Mouse (Mus musculus) ES-E14 (cell line): ENCODE data around the gene Klk10. TPM values are rescaled to one million over a fixed set of nuclear protein-coding genes. Genes with fewer than 3 reads are reported as not detected.

ENCODE experiments used
- DNase-seq: peaks from one replicate; pipeline ENCODE4 v3.0.0-alpha.2; 2013; ENCODE audit warnings: low read depth, low spot score
- H3K27ac ChIP-seq: 2 replicates; pipeline ENCODE4 v1.5.1; 2012; ENCODE audit warnings: low read depth, mild to moderate bottlenecking, low read length, moderate library complexity, mixed read lengths; ENCODE audit not compliant: poor library complexity, insufficient read depth, severe bottlenecking
- H3K36me3 ChIP-seq: 2 replicates; pipeline ENCODE4 v1.6.1; 2012; ENCODE audit warnings: mild to moderate bottlenecking, low read length, moderate library complexity, mixed read lengths; ENCODE audit not compliant: control insufficient read depth, poor library complexity, insufficient read depth, severe bottlenecking
- H3K4me1 ChIP-seq, 2 experiments: fragments of 150-350 bp in 1 of 2; sonication (generic) in 1 of 2; 2 replicates each; pipeline ENCODE4 v1.6.1; 2012; ENCODE audit warnings: low read length in 2 of 2, mild to moderate bottlenecking in 1 of 2, mixed read lengths in 1 of 2; ENCODE audit not compliant: control insufficient read depth in 2 of 2, insufficient read depth in 2 of 2, poor library complexity in 1 of 2
- H3K4me3 ChIP-seq, 2 experiments: fragments of 150-350 bp in 1 of 2; sonication (generic) in 1 of 2; 2 replicates each; pipeline ENCODE4 v1.5.1; 2012; ENCODE audit warnings: low read length in 2 of 2, low read depth in 1 of 2, mild to moderate bottlenecking in 1 of 2, mixed read lengths in 1 of 2; ENCODE audit not compliant: insufficient read depth in 1 of 2, poor library complexity in 1 of 2, severe bottlenecking in 1 of 2
- H3K9ac ChIP-seq: 2 replicates; pipeline ENCODE4 v1.6.1; 2012; ENCODE audit warnings: low read depth, mild to moderate bottlenecking, low read length, mixed read lengths; ENCODE audit not compliant: poor library complexity, insufficient read depth, severe bottlenecking
- H3K9me3 ChIP-seq: fragments of 150-350 bp; sonication (generic); 2 replicates; pipeline ENCODE4 v1.6.1; 2012; ENCODE audit warnings: low read depth, mild to moderate bottlenecking, low read length; ENCODE audit not compliant: control insufficient read depth, insufficient read depth
- CHD2 ChIP-seq: IDR thresholded peaks from 2 replicates; pipeline ENCODE4 v1.6.1; 2014; ENCODE audit warnings: mild to moderate bottlenecking, low read depth, low read length, inconsistent platforms
- HCFC1 ChIP-seq: IDR thresholded peaks from 2 replicates; pipeline ENCODE4 v1.6.1; 2012; ENCODE audit warnings: low read length, inconsistent platforms, borderline replicate concordance; ENCODE audit not compliant: insufficient read depth
- MAFK ChIP-seq: IDR thresholded peaks from 2 replicates; pipeline ENCODE4 v1.6.1; 2014; ENCODE audit warnings: mild to moderate bottlenecking, low read depth, low read length, inconsistent platforms; ENCODE audit not compliant: insufficient read depth
- ZC3H11A ChIP-seq: IDR thresholded peaks from 2 replicates; pipeline ENCODE4 v1.6.1; 2012; ENCODE audit warnings: low read depth, mild to moderate bottlenecking, inconsistent platforms, low read length, borderline replicate concordance
- ZNF384 ChIP-seq: IDR thresholded peaks from 2 replicates; pipeline ENCODE4 v1.6.1; 2012; ENCODE audit warnings: low read depth, low read length, inconsistent platforms
- in situ Hi-C, 2 experiments: fragments of 600-800 bp; cut with MboI; formaldehyde crosslinking; loops; one replicate each; pipeline ENCODE4 v1.15.1; 2025; ENCODE audit warnings: low sequenced_read_pairs in 2 of 2, inconsistent platforms in 1 of 2; ENCODE audit not compliant: unreplicated experiment in 2 of 2
- total RNA-seq: library from RNA; depleted of rRNA; stranded (reverse); fragments of 300-350 nt; gene quantifications from 2 replicates; pipeline ENCODE4 v1.2.3, GENCODE M21; 2012; rRNA removed

The Klk10 gene
- total RNA-seq, 1 experiment: 4.4 TPM

GRCm38 (mm10) chr7:43829006-43829405 lies 48.2 kb downstream of the Klk10 start:
- no peak for TF ChIP-seq MAFK
- TF ChIP-seq CHD2: no peak
- TF ChIP-seq ZNF384: no peak
- TF ChIP-seq ZC3H11A: no peak
- TF ChIP-seq HCFC1: no peak

More at GRCm38 (mm10) chr7:43829006-43829405, 48.2 kb downstream of the Klk10 start:
- no peak overlapping the region for H3K4me3 ChIP-seq
- no peaks in the 10 kb centered on the region for H3K9me3 ChIP-seq
- H3K36me3 ChIP-seq: no peaks in the 10 kb centered on the region
- H3K9ac ChIP-seq: no peak overlapping the region
- no peak overlapping the region for H3K27ac ChIP-seq
- no peaks in the 10 kb centered on the region; a peak in 1 of 4 replicates for H3K4me1 ChIP-seq
- no peak for DNase-seq
- in situ Hi-C loops: no loop called here

Other genes starting within 250 kb of the Klk10 start
- 0.04 and 0.16 TPM in 2 replicates for gene Cd33, start 236.6 kb upstream of the Klk10 start, total RNA-seq
- 1.9 and 2.1 TPM in 2 replicates for gene Zfp658, start 218.8 kb upstream of the Klk10 start, total RNA-seq
- 9.2 and 9.9 TPM in 2 replicates for gene Zfp719, start 201.4 kb upstream of the Klk10 start, total RNA-seq
- 13.0 and 17.7 TPM in 2 replicates for gene Zfp819, start 173.9 kb upstream of the Klk10 start, total RNA-seq
- gene Ceacam18, start 146.3 kb upstream of the Klk10 start, total RNA-seq: 0.11 TPM in 1 of 2 replicates, not detected in the other
- gene Siglece, start 120.9 kb upstream of the Klk10 start, total RNA-seq: not detected in 2 replicates
- gene Ctu1, start 109.0 kb upstream of the Klk10 start, total RNA-seq: 9.6 and 10.0 TPM in 2 replicates
- gene Klk14, start 90.6 kb upstream of the Klk10 start, total RNA-seq: 0.18 TPM in 1 of 2 replicates, not detected in the other
- gene Klk13, start 68.5 kb upstream of the Klk10 start, total RNA-seq: 0.36 and 1.5 TPM in 2 replicates
- not detected in 2 replicates for gene Klk12, start 12.1 kb upstream of the Klk10 start, total RNA-seq
- 1.7 and 2.4 TPM in 2 replicates for gene Klk11, start 6.4 kb upstream of the Klk10 start, total RNA-seq
- 0.13 TPM in 1 of 2 replicates, not detected in the other for gene Klk9, start 10.9 kb downstream of the Klk10 start, total RNA-seq
- gene Klk8, start 16.5 kb downstream of the Klk10 start, total RNA-seq: 24.9 and 63.7 TPM in 2 replicates
- 0.16 and 0.49 TPM in 2 replicates for gene Klk7, start 30.3 kb downstream of the Klk10 start, total RNA-seq
- gene Klk6, start 43.5 kb downstream of the Klk10 start, total RNA-seq: 0.21 and 0.54 TPM in 2 replicates
- not detected in 2 replicates for gene Klk5, start 60.9 kb downstream of the Klk10 start, total RNA-seq
- gene Klk4, start 100.1 kb downstream of the Klk10 start, total RNA-seq: not detected in 2 replicates
- gene Klk15, start 152.7 kb downstream of the Klk10 start, total RNA-seq: not detected in 2 replicates
- gene Klk1b8, start 169.6 kb downstream of the Klk10 start, total RNA-seq: not detected in 2 replicates
- gene Klk1b1, start 185.7 kb downstream of the Klk10 start, total RNA-seq: not detected in 2 replicates
- gene Klk1b9, start 195.0 kb downstream of the Klk10 start, total RNA-seq: not detected in 2 replicates
- not detected in 2 replicates for gene Klk1b11, start 214.8 kb downstream of the Klk10 start, total RNA-seq
- gene Klk1b26, start 231.1 kb downstream of the Klk10 start, total RNA-seq: not detected in 2 replicates